Mouse (Mus musculus) cerebellum, postnatal 4 days (tissue): Measurements from ENCODE around the gene Cpsf4.
"Not testable (repeated sequence)": the region's sequence is repeated elsewhere in the genome, so short reads cannot be mapped to it uniquely, and the experiment has no call there.

Experiments used
- DNase-seq, 2 experiments: peaks; one replicate each; pipeline ENCODE4 v3.0.0; 2022; ENCODE audit warnings: low spot score in 2 of 2, mixed read lengths in 1 of 2

Gene Cpsf4

DNA sequence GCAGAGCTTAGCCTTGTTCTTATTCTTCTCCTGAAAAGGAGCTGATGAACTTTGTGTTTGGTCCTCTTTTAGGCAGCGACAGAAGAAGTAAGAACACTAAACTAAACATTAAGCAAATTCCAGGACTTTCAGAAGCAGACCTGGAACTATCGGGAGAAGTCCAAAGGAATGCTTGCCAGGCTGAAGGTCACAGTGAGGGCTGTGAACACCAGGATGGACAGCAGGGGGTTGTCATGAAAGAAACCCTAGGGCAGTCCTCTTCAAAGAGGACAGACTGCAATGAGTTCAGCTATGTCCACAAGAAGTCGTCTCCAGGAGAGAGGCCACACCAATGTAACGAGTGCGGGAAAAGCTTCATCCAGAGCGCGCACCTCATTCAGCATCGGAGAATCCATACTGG is 53.0 kb downstream of the Cpsf4 start:
- DNase-seq: no peak

DNA sequence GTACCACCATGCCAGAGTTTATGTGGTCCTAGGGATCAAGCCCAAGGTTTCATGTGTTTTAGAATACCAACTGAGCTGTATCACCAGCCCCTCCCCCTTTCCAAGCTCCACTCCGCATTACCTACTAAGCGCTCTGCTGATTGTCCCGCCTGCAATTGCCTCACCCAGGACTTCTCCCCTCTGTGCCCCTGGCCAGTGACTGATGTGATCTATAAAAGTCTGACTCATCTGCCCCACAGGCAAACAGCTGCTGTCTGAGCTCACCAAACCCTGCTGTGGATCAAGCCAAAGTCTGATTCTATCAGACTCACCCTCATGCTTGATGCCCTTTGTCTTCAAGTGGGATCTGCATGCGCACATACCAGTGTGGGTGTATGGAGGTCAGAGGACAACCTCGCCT is 55.8 kb downstream of the Cpsf4 start:
- no peak for DNase-seq

DNA sequence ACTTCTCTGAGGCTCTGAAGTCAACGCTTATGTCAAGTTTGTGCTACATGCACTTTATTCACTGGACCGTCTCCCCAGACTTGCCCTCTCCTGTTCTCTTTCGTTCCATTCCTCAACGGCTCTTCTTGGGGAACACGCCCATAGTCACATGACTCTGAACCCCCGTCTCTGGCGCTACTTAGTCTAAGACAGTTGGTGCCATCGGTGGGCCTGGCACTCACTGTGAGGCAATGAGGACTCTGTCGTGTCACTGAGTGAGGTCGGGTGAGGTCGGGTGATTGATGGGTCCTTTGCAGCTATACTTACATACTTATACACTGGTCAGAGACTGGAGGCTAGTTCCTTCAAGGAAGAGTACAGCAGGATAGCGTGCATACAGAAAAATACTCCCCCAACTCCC is 56.4 kb downstream of the Cpsf4 start:
- DNase-seq: no peak

DNA sequence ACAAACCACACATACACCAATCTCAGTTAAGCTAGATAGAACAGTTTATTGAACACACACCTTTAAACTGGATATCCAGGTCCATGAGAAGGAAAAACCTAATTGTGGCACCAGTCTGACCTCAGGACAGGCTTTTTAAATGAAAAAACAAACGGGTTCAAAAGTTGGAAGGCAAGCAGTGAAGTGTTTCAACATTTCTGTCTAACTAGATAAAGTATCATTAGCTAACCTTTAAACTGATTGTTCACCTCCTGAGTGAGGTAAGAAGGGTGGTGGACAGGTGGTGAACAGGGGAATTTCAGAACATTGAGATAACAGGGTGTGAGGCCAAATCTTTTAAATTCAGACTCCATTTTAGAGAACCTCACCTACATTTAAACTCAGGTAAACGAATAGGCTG is 59.4 kb downstream of the Cpsf4 start:
- DNase-seq: no peak

DNA sequence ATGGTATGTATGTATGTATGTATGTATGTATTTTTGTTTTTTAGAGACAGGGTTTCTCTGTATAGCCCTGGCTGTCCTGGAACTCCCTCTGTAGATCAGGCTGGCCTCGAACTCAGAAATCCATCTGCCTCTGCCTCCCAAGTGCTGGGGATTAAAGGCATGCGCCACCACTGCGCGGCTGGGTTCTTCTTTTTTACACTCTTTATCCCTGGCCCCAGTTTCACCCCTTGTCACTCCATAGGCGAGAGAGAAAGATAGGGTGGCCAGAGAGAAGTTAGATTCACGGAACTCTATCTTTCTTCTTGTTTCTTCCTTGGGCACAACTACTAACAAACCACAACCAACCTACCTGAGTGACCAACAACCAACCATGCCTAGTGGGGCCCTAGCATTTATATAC is 62.3 kb downstream of the Cpsf4 start:
- DNase-seq: not testable (repeated sequence)

DNA sequence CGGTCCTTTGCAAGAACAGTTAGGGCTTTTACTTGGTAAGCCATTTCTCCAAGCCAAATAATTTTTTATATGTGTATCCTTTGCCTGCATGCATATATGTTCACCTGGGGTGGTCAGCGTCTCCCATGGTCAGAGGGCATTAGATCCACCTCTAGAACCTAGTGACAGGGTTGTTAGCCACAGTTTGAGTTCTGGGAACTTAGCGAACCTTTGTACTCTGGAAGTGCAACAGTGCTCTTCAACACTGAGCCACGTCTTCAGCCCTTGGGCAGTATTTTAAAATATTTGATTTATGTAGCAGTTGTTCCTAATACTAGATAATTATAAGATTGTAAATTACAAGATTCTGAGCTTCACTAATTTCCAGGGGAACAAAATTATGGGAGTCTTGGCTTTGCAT is 63.6 kb downstream of the Cpsf4 start:
- no peak for DNase-seq

DNA sequence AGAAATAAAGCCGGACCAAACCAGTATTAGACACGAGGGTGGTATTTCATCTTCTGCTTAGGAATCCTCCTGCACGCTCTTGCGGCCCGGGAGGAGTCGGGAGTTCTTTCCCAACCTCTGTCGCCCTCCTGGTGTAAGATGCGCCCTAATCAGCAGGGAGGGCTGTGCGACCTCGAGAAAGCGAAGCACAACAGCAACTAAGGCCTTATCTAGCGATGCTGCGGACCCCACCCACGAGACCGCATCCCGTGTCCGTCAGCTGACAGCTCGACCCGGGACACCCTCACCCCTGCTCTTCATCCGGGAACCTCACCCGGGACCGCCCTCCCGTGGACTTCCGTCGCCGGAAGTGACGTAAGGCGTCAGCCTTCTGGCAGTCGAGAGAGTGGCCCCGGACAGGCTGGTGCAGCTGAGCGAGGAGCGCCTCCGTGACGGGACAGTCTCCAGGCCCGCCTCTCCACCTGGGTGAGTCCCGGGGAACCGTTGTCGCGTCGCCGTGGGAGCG is 64.4 kb downstream of the Cpsf4 start, which contains the start of gene Zfp655:
Gene Zfp655 (plus strand): TSS at position 349 of the 505 bp plus-strand sequence.
- DNase-seq: peak; percentile 89 to 94
